In genomic region chr9:114778047-114778390, GRCm38 (mm10) we compare ENCODE assay signal across 13 mouse cellular contexts. TPM values are rescaled to one million over a fixed set of nuclear protein-coding genes. Genes with fewer than 3 reads are reported as not detected.
DNase-seq lines count a peak whose midpoint lies in the region; ATAC-seq and TF ChIP-seq lines count a peak whose summit lies in the region.
"Had no signal": no experiment of that assay in that cellular context is flagged by ENCODE, and none has a peak within 500 bp of the region (broad histone marks: within the 10 kb centered on the region; RNA-seq: fewer than 3 reads in every experiment).

No protein-coding gene starts in this region.

- peaks cover 60% of the 10 kb centered on the region for H3K4me1 ChIP-seq in G1E (ENCODE audit: insufficient read depth, low read depth, low read length)
- H3K4me1 ChIP-seq in liver, embryonic 12.5 days = peaks cover 66% of the 10 kb centered on the region
- peaks cover 18% of the 10 kb centered on the region for H3K4me1 ChIP-seq in heart, embryonic 11.5 days (ENCODE audit: control insufficient read depth, insufficient read depth, low read length)

- peak overlapping the region; percentile 70 for H3K27ac ChIP-seq in liver, embryonic 12.5 days
- no peak overlapping the region for H3K27ac ChIP-seq in heart, embryonic 11.5 days (ENCODE audit: low read depth, low read length)
- H3K27ac ChIP-seq: embryonic facial prominence, embryonic 15.5 days; limb, embryonic 15.5 days; midbrain, embryonic 10.5 days had no signal

- H3K4me3 ChIP-seq in G1E (ENCODE audit: low read depth, low read length) = peak overlapping the region; percentile 62; the same call in 1 of the 2 replicates
- no peak overlapping the region for H3K4me3 ChIP-seq in liver, embryonic 12.5 days
- H3K4me3 ChIP-seq in heart, embryonic 11.5 days (ENCODE audit: low read depth, low read length) = no peak overlapping the region
- H3K4me3 ChIP-seq: embryonic facial prominence, embryonic 15.5 days; limb, embryonic 15.5 days; midbrain, embryonic 10.5 days had no signal

- H3K9me3 ChIP-seq in G1E (replicated peaks) = peaks cover 17% of the 10 kb centered on the region
- H3K9me3 ChIP-seq in liver, embryonic 12.5 days (replicated peaks) = no peaks in the 10 kb centered on the region
- H3K9me3 ChIP-seq in heart, embryonic 11.5 days (replicated peaks; ENCODE audit: control insufficient read depth, low read length) = no peaks in the 10 kb centered on the region
- H3K9me3 ChIP-seq: embryonic facial prominence, embryonic 15.5 days; limb, embryonic 15.5 days; midbrain, embryonic 10.5 days had no signal

- H3K4me2 ChIP-seq in liver, embryonic 12.5 days = peak overlapping the region; percentile 28; the same call in 1 of the 2 replicates
- no peak overlapping the region for H3K4me2 ChIP-seq in heart, embryonic 11.5 days
- H3K4me2 ChIP-seq: embryonic facial prominence, embryonic 15.5 days; limb, embryonic 15.5 days had no signal

- peaks cover 63% of the 10 kb centered on the region for H3K36me3 ChIP-seq in G1E (replicated peaks)
- H3K36me3 ChIP-seq in liver, embryonic 12.5 days = peaks cover 11% of the 10 kb centered on the region; the same call in 1 of the 2 replicates
- no peaks in the 10 kb centered on the region for H3K36me3 ChIP-seq in heart, embryonic 11.5 days (ENCODE audit: control insufficient read depth, insufficient read depth, low read length)
- H3K36me3 ChIP-seq: embryonic facial prominence, embryonic 15.5 days had no signal

- ATAC-seq in G1E (ENCODE audit: extremely low read depth, insufficient number of reproducible peaks, low FRiP score, poor library complexity, severe bottlenecking) = peak; percentile 66
- no peak for ATAC-seq in liver, embryonic 12.5 days
- no peak for ATAC-seq in heart, embryonic 11.5 days (replicated peaks; ENCODE audit: insufficient number of reproducible peaks, low FRiP score, low TSS enrichment)
- ATAC-seq: forebrain, embryonic 16.5 days had no signal

- H3K27me3 ChIP-seq in G1E (ENCODE audit: insufficient read depth, low read length) = no peaks in the 10 kb centered on the region
- peaks cover 29% of the 10 kb centered on the region for H3K27me3 ChIP-seq in liver, embryonic 12.5 days (replicated peaks)
- no peaks in the 10 kb centered on the region for H3K27me3 ChIP-seq in heart, embryonic 11.5 days (ENCODE audit: control insufficient read depth, insufficient read depth, low read length)
- H3K27me3 ChIP-seq: embryonic facial prominence, embryonic 15.5 days; limb, embryonic 15.5 days had no signal

- H3K9ac ChIP-seq in liver, embryonic 12.5 days = peak overlapping the region; percentile 0; the same call in 1 of the 2 replicates
- H3K9ac ChIP-seq in heart, embryonic 11.5 days (ENCODE audit: low read depth, low read length) = no peak overlapping the region
- H3K9ac ChIP-seq: embryonic facial prominence, embryonic 15.5 days; limb, embryonic 15.5 days had no signal

- WGBS in liver, embryonic 12.5 days (ENCODE audit: insufficient replicate concordance) = 22% methylated on average over 7 of the region's 7 CpGs
- WGBS in heart, embryonic 11.5 days (ENCODE audit: insufficient replicate concordance) = 72% methylated on average over 7 of the region's 7 CpGs

- no peak for TF ChIP-seq CTCF in G1E (IDR thresholded peaks at IDR 0.05; ENCODE audit: low read depth, low read length)

- peak; percentile 47 to 53 for DNase-seq in B cell, adult 2 months
- peak; percentile 50 for DNase-seq in G1E (ENCODE audit: low spot score)
- peak; percentile 68 to 82 for DNase-seq in natural killer cell, adult 2 months (ENCODE audit: low spot score in 2 of 2)
- DNase-seq in layer of hippocampus, adult 9-10 months (ENCODE audit: low spot score) = no peak
- DNase-seq in urinary bladder, postnatal 10 days (ENCODE audit: low spot score) = no peak
- DNase-seq: cerebellum, adult 9-11 months; heart, adult 18-20 months had no signal

RNA-seq across cellular contexts. Expression of gene Cmtm7, which starts 3.6 kb away (rescaled TPM):
- total RNA-seq in G1E (2014; fragmentation: Nextera tagmentation) = 68.7 and 76.1 TPM in 2 replicates
- total RNA-seq in G1E (2017) = 233 and 329 TPM in 2 replicates
- polyA plus RNA-seq in G1E (2012) = 196 and 229 TPM in 2 replicates
- 69.9 and 70.4 TPM in 2 replicates for polyA plus RNA-seq in liver, embryonic 12.5 days (2016; fragmentation: Nextera tagmentation; extraction: Ambion mirVana)
- 105 and 121 TPM in 2 replicates for polyA plus RNA-seq in heart, embryonic 11.5 days (2014; fragmentation: Nextera tagmentation; extraction: Ambion mirVana)

RNA-seq across cellular contexts. Expression of gene Cmtm6, which starts 47.1 kb away (rescaled TPM):
- total RNA-seq in G1E (2014; fragmentation: Nextera tagmentation) = 20.9 and 23.9 TPM in 2 replicates
- 41.4 and 42.5 TPM in 2 replicates for total RNA-seq in G1E (2017)
- polyA plus RNA-seq in G1E (2012) = 7.5 and 8.7 TPM in 2 replicates
- polyA plus RNA-seq in liver, embryonic 12.5 days (2016; fragmentation: Nextera tagmentation; extraction: Ambion mirVana) = 26.0 and 29.1 TPM in 2 replicates
- polyA plus RNA-seq in heart, embryonic 11.5 days (2014; fragmentation: Nextera tagmentation; extraction: Ambion mirVana) = 35.6 and 39.5 TPM in 2 replicates

Comparison
In these comparisons a context has a peak if more than half of its experiments do, and no peak if none do; other contexts are left out.
1. DNase-seq: peak in B cell, adult 2 months (2 of 2), G1E (single experiment) and natural killer cell, adult 2 months (2 of 2); none in layer of hippocampus, adult 9-10 months (single experiment) and urinary bladder, postnatal 10 days (single experiment).